ENCODE assay signal across 19 mouse cellular contexts in the genomic region with DNA sequence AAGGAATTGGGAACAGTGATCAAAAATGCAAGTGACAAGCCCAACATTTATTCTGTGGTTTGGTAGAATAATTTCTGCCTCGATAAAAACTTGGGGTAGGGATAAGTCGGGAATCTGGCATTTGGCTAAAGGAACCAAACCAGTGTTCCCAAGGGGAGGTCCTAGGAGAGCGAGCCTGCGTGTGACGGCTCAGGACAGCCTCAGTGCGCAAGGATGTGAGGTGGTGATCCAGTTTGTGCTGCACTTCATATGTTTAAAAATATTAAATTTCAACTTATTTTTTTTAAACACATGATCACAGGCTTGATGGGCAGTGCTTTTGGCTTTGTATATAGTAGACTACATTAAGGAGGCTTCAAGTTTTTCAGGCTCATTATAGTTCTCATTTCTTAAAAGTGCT.
"Had no signal": no experiment of that assay in that cellular context is flagged by ENCODE, and none has a peak within 500 bp of the region (broad histone marks: within the 10 kb centered on the region; RNA-seq: fewer than 3 reads in every experiment).

No protein-coding gene starts in this region.

- H3K4me3 ChIP-seq: megakaryocyte, embryonic 14.5 days; midbrain, embryonic 13.5 days; myocyte; neural tube, embryonic 13.5 days; neural tube, embryonic 15.5 days had no signal

- DNase-seq: lung, adult 18-20 months; lung, embryonic 14.5 days; lung, postnatal 10 days; retina, postnatal 1 day; right cerebral cortex, adult 18-20 months; right cerebral cortex, postnatal 25 days; right cerebral cortex, postnatal 4 days; spleen, adult 18-20 months; thymus, adult 18-20 months; thymus, postnatal 14 days; thymus, postnatal 36 days had no signal

- H3K4me2 ChIP-seq: lung, embryonic 14.5 days; midbrain, embryonic 11.5 days; midbrain, embryonic 13.5 days; neural tube, embryonic 13.5 days; neural tube, embryonic 15.5 days had no signal

- H3K9ac ChIP-seq: lung, embryonic 14.5 days; midbrain, embryonic 13.5 days; neural tube, embryonic 13.5 days; neural tube, embryonic 15.5 days had no signal

- H3K27ac ChIP-seq: macrophage; midbrain, embryonic 13.5 days; neural tube, embryonic 13.5 days; neural tube, embryonic 15.5 days had no signal

- H3K4me1 ChIP-seq: midbrain, embryonic 13.5 days had no signal

- ATAC-seq: midbrain, embryonic 13.5 days; midbrain, embryonic 16.5 days had no signal

- H3K27me3 ChIP-seq: megakaryocyte, embryonic 14.5 days; neural tube, embryonic 13.5 days; neural tube, embryonic 15.5 days had no signal

- H3K9me3 ChIP-seq: megakaryocyte, embryonic 14.5 days; midbrain, embryonic 13.5 days; neural tube, embryonic 13.5 days; neural tube, embryonic 15.5 days had no signal
